Mouse (Mus musculus): ENCODE measurements at regions not wholly inside any gene's neighbourhood (a gene's known extent, or its start where the extent isn't known, plus 50 kb on each side); places are given as distances from the start of the nearest gene placed in this dataset.

GRCm38 (mm10) chr13:47298010-47298409 is 175.6 kb downstream of the Rnf144b start:
- no peak for DNase-seq (ENCODE audit: inconsistent age in 2 of 2, low spot score in 1 of 2)

DNA sequence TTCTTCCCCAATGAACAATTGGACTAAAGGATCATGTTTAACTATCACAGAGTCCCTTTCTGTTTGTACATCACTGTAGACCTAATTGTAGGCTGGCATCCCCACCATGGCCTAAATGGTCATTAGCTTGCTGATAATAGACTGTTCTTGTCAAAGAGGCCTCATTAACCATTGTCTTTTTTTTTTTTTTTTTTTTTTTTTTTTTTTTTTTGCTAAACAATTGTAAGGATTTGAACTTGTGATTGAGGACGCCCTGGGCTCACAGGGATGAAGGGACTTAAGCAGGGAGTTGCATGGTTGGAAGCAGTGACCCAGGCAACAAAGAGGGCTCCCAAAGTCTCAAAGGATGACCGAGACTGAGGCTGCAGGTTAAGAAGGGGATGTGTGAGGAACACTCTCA is 178.0 kb downstream of the Rnf144b start:
- no peak for DNase-seq (ENCODE audit: inconsistent age in 2 of 2, low spot score in 1 of 2)

DNA sequence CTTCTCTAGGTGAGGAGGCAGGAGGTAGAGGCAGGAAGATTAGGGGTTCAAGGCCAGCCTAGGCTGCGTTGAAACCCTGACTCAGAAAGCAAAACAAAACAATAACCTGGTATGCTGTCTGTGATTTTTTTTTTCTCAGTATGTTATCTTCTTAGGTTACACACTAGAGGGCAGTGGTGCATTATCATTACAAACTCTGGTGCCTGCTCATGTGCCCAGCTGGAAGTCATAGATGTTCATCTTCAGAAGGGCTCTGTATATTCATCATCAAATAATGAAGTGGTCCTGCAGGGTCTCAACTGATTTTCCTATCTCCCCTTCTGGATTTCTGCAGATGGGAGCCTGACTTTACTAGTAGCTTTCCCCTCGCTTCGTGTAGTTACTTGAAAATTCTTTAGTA is 178.6 kb downstream of the Rnf144b start:
- peak in 1 of 2 experiments; percentile 62 for DNase-seq (ENCODE audit: inconsistent age in 2 of 2, low spot score in 1 of 2)

DNA sequence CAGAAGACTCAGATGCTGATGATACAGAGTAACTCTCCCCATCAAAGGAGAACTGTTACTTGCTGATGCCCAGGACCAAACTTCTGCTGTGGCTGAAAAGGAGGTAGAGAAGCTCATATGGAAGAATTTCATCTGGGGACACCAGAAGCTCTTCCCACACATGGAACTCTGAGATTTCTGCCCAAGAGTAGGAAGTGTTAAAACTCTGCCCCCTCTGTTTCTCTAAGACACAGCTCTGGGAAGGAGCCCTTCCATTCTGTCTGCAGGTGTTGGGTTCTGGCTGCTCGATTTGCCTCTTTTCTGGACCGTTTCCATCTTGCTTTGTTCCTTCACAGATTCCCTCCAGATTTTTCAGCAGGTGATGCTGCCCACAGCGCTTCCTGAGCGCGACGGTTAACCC is 187.0 kb downstream of the Rnf144b start:
- no peak for DNase-seq (ENCODE audit: inconsistent age in 2 of 2, low spot score in 1 of 2)

DNA sequence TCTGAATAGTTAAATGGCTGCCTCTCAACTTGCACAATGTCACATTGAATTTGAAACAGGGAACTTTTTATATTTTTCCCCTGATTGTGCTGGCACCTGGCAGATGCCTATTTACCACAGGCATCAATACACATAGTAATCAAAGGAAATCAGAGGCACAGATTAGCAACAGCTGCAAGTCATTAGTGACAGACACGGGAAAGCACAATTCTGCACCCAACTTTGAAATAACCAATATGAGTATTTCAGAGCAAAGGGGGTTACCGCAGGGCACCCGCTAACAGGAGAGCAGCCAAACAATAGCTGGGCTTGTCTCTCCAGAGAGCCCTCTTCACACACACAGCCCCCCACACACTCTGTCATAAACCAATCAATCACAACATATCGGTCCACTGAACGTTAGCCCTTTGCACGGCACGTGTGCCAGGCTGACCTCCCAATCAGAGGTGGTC is 188.3 kb downstream of the Rnf144b start:
- no peak for DNase-seq (ENCODE audit: inconsistent age in 2 of 2, low spot score in 1 of 2)

DNA sequence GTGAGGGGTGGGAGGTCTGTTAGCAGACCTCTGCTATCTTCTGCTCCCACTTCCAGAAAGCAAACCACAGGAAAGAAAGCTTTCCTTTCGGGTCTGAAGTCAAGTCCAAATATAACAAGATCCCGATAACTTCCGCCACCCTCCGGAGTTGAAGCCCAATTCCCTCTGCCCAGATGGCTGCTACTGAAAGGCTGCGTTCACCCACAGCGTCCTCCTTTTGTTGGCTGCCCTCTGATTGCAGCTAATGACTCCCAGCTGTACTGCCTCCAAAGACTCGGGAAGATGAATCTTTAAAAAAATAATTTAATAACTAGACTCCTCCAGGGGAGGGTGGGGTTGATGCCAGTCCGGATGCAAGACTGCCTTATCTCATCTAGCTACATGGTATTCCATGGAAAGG is 197.1 kb downstream of the Rnf144b start:
- DNase-seq (ENCODE audit: inconsistent age in 2 of 2, low spot score in 1 of 2): no peak

- no peak for DNase-seq (ENCODE audit: inconsistent age in 2 of 2, low spot score in 1 of 2)
Observed at GRCm38 (mm10) chr13:47321876-47322275, 199.4 kb downstream of the Rnf144b start.

DNA sequence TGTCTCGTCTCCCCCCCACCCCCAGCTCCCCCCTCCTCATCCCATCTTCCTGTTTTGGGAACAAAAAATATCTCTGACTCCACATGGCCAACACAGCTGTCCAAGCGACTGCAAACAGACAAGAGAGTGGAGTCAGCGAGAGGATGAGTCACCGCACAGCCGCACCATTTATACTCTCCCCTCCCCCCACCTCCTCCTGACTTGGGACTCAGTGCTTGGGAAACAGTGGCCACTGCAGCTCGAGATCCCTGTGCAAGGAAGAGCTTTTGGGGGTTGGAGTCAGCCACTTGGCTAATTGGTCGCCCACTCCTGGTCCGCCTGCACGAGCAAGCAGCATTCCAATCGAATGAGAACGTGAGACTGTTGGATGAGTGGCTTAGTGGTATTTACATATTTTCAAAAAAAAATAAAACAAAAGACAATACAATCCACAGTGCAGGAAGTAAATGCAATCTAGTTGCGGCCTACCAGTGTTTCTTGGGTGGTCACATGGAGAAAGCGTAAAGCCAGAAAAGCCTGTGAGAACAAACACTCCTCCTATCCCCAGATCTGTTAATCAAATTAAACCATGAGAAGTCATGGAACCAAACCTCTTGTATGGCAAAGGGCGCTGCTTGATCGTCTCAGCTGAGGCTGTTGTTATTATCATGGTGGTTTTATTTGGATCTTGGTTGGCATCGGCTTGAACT is 213.7 kb downstream of the Rnf144b start:
- DNase-seq (ENCODE audit: inconsistent age in 2 of 2, low spot score in 1 of 2): peak; percentile 6 to 66

GRCm38 (mm10) chr13:47336865-47337441 is 214.5 kb downstream of the Rnf144b start:
- DNase-seq (ENCODE audit: inconsistent age in 2 of 2, low spot score in 1 of 2): no peak

GRCm38 (mm10) chr13:47339411-47339810 is 217.0 kb downstream of the Rnf144b start:
- no peak for DNase-seq (ENCODE audit: inconsistent age in 2 of 2, low spot score in 1 of 2)

DNA sequence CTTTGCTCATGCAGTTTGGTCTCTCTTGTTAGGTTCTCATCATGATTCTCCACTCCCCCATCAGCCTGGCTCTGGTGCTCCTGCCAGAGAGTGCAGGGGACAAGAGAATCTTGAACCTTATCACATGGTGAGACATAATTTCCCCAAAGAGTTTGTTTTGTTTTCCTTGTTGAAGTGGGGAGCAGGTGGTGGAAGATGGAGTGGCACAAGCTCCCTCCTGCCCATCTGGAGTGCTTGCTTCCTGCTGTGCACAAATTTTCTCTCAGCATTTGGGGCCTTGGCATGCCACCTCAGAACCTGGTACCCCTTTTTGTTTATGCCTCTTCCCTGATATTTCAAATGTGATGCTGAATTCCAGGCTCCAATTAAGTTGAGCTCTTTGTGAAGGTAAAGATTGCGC is 219.9 kb downstream of the Rnf144b start:
- no peak for DNase-seq (ENCODE audit: inconsistent age in 2 of 2, low spot score in 1 of 2)

DNA sequence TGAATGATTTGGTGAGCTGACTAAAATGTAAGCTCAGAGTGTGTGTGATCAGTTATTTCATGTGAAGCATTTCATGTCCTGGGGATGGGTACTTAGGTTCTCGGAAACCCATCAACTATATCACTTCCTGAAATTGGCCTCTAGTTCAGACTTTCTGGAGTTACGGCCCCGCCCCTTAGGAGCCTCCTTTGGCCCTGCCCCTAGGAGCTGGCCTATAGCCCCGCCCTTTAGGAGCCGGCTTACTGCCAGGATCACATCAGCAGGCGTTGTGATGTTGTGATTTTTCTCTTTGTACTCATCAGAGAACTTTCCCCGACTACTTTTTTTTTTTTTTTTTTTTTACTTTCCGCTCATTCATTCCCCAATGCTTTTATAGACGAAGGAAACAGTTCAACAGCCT is 223.1 kb downstream of the Rnf144b start:
- DNase-seq (ENCODE audit: inconsistent age in 2 of 2, low spot score in 1 of 2): peak in 1 of 2 experiments; percentile 38

GRCm38 (mm10) chr13:47347835-47348234 is 225.4 kb downstream of the Rnf144b start:
- DNase-seq (ENCODE audit: inconsistent age in 2 of 2, low spot score in 1 of 2): no peak

DNA sequence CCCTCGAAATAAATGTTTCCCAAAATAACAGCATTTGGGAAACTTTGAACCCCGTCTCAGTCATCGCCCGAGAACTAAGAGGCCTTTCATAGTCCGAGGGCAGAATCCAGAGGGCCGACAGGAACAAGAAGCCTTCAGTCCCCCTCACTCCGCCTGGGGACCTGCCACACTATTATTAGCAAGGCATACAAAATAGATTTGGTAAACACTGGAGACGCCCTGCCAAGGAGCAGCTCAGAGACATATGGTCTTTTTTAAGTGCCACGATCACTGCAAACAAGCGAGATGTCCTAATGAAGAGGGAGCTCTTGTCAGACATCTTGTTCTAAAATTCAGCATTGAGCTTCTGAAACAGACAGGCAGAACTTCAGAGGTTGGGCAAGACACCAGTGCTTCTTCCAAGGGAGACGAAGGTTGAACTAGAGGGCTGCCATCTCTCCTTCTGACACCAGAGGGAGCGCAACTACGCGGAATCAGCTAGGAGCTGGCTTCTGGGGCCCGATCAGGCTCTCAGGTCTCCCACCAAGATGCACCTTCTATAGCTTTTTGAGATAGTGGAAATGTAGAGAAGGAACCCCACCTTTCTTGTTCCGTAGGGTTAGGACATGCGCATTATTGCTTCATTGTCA is 226.2 kb downstream of the Rnf144b start:
- peak; percentile 48 to 87 for DNase-seq (ENCODE audit: inconsistent age in 2 of 2, low spot score in 1 of 2)

DNA sequence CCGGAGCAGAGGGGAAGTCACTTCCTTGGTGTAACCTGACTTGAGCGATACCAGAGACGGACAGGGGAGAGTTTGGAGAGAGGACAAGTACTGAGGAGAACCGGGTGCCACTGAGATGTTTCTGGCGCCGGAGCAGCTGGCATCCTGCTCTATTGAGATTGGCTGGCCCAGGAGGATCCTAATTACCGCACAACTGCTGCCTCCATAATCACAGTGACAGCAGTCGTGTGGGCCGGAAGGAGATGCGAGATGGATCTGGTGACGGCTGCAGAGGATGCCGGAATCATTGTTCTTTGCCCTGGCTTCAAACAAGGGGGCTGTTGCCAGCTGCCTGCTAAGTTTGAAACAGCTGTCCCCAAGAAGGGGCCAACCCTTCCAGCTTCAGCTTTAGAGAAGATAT is 232.0 kb downstream of the Rnf144b start:
- DNase-seq (ENCODE audit: inconsistent age in 2 of 2, low spot score in 1 of 2): no peak

DNA sequence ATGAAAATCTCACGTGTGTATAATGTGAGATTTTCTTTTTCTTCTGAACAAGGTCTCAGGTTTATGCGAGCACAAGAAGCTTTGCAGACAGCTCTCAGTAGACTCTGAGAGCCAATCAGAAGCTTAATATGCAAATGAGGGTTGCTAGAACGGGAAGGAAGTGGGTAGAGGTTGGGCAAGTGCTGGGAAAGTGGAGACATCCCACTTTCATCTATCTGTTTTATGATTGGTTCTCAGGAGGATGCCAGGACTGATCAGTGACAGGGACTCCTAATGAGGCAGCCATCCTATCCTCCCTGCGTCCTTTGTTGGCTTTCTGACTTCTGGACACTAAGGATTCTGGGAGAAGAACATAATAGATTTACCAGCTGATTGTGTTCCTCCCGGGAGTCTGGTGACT is 232.7 kb downstream of the Rnf144b start:
- no peak for DNase-seq (ENCODE audit: inconsistent age in 2 of 2, low spot score in 1 of 2)

GRCm38 (mm10) chr13:47358986-47359385 is 236.5 kb downstream of the Rnf144b start:
- DNase-seq (ENCODE audit: inconsistent age in 2 of 2, low spot score in 1 of 2): no peak

DNA sequence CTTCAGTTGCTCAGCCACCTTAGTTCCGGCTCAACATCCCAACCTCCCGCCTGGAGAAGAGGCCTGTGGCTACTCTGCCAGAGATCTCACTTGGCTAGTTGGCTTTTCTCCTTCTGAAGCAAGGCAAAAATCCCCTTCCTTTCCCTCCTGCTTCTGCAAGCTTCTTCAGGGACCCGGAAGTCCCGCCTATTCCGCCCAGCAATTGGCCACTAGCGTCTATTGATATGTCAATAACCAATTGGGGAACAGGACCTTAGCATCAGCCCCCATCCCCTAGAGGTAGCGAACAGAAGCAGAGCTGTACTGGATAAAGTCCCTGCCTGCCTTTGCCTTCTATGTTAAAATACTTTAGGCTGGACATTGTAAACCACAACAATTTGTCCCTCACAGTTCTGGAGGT is 243.3 kb downstream of the Rnf144b start:
- DNase-seq (ENCODE audit: inconsistent age in 2 of 2, low spot score in 1 of 2): no peak

- DNase-seq (ENCODE audit: inconsistent age in 2 of 2, low spot score in 1 of 2): no peak
Observed at GRCm38 (mm10) chr13:47368041-47368823, 245.8 kb downstream of the Rnf144b start.

DNA sequence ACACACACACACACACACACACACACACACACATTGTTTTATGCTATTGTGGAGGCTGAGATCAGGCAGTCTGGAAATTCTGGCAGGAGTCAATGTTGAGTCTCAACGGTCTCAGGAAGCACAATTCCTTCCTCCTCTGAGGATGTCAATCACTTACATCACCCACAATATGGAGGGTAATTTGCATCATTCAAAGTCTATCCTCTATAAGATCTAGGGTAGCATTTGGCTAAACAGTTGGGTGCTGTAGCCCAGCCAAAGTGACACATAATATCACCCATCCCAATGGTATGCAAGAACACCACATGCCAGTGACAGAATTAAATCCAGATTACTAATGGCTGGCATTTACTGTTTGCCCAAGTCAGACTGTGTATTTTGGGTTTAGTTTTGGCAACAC is 252.1 kb downstream of the Rnf144b start:
- DNase-seq (ENCODE audit: inconsistent age in 2 of 2, low spot score in 1 of 2): no peak

DNA sequence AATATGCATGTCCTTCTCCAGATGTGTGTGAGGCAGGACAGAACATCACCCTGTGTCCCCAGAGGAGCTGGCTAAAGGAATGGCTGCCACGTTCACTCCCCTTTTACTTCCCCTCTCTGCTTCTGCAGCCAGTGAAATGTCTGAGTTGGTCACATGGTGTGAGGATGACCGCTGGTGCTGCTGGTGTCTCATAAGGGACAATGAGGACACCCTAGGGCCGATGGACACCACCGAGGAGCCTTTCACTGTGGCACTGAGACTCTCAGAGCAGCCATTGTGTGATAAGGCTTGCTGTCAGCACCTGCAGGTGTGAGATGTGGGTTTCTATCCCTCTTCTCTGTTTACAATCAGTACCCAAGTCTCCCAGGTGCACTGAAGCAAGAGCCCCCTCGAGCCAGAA is 268.6 kb downstream of the Rnf144b start:
- no peak for DNase-seq (ENCODE audit: inconsistent age in 2 of 2, low spot score in 1 of 2)

All from adrenal gland, adult (tissue).